Mouse (Mus musculus) liver, postnatal 0 days (tissue): ENCODE measurements around the gene Anapc15-ps. TPM values are rescaled to one million over a fixed set of nuclear protein-coding genes. Genes with fewer than 3 reads are reported as not detected.
A peak's percentile ranks its signal among the peaks of the same experiment; 100 is the strongest.

Experiments
- ATAC-seq: fragments of 200-750 bp; cut with Nextera tagmentation; 2 replicates; pipeline ENCODE4 v1.8.0; 2017; ENCODE audit warnings: mild to moderate bottlenecking, moderate library complexity
- DNase-seq: peaks from one replicate; pipeline ENCODE4 v3.0.0-alpha.2; 2016
- H3K27ac ChIP-seq: fragments of 300-500 bp; sonication (generic); 2 replicates; pipeline ENCODE4 v1.5.1; 2014; ENCODE audit warnings: antibody characterized with exemption, moderate library complexity, mild to moderate bottlenecking, low read depth
- H3K27me3 ChIP-seq: fragments of 300-500 bp; sonication (generic); 2 replicates; pipeline ENCODE4 v1.6.1; 2014; ENCODE audit warnings: low read length, control low read depth, mixed read lengths; ENCODE audit not compliant: insufficient read depth
- H3K36me3 ChIP-seq: fragments of 300-500 bp; sonication (generic); replicated peaks from 2 replicates; pipeline ENCODE4 v1.6.1; 2014; ENCODE audit warnings: mild to moderate bottlenecking, control low read depth, low read length, moderate library complexity, mixed read lengths; ENCODE audit not compliant: insufficient read depth
- H3K4me1 ChIP-seq: fragments of 300-500 bp; sonication (generic); 2 replicates; pipeline ENCODE4 v1.6.1; 2014; ENCODE audit warnings: antibody characterized with exemption, mild to moderate bottlenecking, control low read depth; ENCODE audit not compliant: insufficient read depth
- H3K4me2 ChIP-seq: fragments of 300-500 bp; sonication (generic); 2 replicates; pipeline ENCODE4 v1.6.1; 2014; ENCODE audit warnings: low read depth, mild to moderate bottlenecking, low read length, moderate library complexity, mixed read lengths
- H3K4me3 ChIP-seq: fragments of 300-500 bp; sonication (generic); 2 replicates; pipeline ENCODE4 v1.5.1; 2014; ENCODE audit warnings: low read depth, low read length
- H3K9ac ChIP-seq: fragments of 300-500 bp; sonication (generic); replicated peaks from 2 replicates; pipeline ENCODE4 v1.6.1; 2014; ENCODE audit warnings: mild to moderate bottlenecking, moderate library complexity
- H3K9me3 ChIP-seq: fragments of 300-500 bp; sonication (generic); 2 replicates; pipeline ENCODE4 v1.6.1; 2016; ENCODE audit warnings: mild to moderate bottlenecking, control low read depth, low read length, mixed read lengths
- CTCF ChIP-seq: sonication (generic); IDR thresholded peaks from 2 replicates; pipeline ENCODE4 v1.5.1; 2016; ENCODE audit warnings: antibody characterized with exemption, low read depth
- EP300 ChIP-seq: IDR thresholded peaks from 2 replicates; pipeline ENCODE4 v1.6.1; 2016; ENCODE audit warnings: antibody characterized with exemption, low read depth, mild to moderate bottlenecking
- WGBS: fragments of 180-500 bp; shearing (Covaris S2); extraction: QIAGEN DNeasy Blood & Tissue Kit; methylation state at CpG from one replicate; pipeline ENCODE4 v1.1.7; 2014; ENCODE audit not compliant: insufficient replicate concordance; 5-methylcytosine and 5-hydroxymethylcytosine counted together
- polyA plus RNA-seq: library from polyadenylated mRNA; unstranded; fragments of >200 nt; fragmentation: Nextera tagmentation; extraction: Ambion mirVana; gene quantifications from 2 replicates; pipeline ENCODE4 v1.2.1, GENCODE M21; 2015

Anapc15-ps gene
- not detected in 2 replicates for polyA plus RNA-seq

DNA sequence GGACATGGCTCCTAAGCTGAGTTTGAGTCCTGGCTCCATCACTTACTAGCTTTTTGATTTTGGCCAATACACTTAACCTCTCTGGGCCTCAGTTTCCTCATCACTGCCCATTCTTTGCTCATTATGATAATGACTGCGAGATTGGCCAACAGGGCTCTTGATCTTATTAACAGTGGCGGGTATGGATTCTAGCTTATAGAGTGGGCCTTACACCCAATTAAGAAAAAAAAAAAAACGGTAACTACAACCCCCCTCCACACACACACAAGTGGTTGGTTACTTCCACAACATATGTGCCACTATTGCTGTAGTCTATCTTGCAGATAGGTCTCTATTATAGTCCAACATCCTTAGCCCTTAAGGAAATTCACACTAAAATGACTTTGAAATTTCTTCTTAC is at the start of gene Anapc15-ps:
Gene Anapc15-ps, minus strand, starts transcription at position 101 of the 400 bp plus-strand sequence.
- 81% methylated on average over 3 of the region's 3 CpGs for WGBS
- Histone ChIP-seq H3K36me3 (no peaks in the 10 kb centered on the region), H3K27ac (no peak within 1 kb of the TSS), H3K4me1 (peaks cover 5% of the 10 kb centered on the region; the same call in 1 of the 2 replicates), H3K27me3 (no peaks in the 10 kb centered on the region), H3K9ac (no peak within 1 kb of the TSS), H3K4me2 (no peak within 1 kb of the TSS), H3K4me3 (no peak within 1 kb of the TSS), H3K9me3 (no peaks in the 10 kb centered on the region)
- DNase-seq, result no peak
- ATAC-seq, result no peak
- no peak for TF ChIP-seq CTCF
- TF ChIP-seq EP300, result no peak

DNA sequence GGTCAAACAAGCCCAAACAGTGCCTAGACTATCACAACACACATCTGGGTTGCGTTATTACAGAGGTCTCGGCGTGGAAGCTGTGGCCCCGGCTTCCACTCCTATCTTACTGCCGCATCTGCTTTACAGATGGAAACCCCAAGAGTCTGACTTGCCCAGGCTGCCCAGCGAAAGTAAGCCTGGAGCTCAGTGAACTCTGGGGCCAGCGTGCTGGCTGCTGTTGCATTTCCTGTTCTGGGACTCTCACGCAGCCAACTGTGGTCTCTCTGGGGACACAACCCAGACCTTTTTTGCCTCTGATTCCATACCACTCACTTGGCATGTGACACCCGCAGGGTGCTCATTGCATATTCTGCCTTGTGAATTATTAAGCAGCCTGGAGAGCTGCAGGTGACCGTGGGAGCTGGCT is 49.0 kb upstream of the Anapc15-ps start:
- H3K9ac ChIP-seq, result no peak overlapping the region
- TF ChIP-seq CTCF (no peak), EP300 (peak; percentile 63; the same call in 1 of the 2 replicates)
- ATAC-seq (peak; percentile 74), DNase-seq (peak; percentile 34)
- H3K4me1 ChIP-seq, result peaks cover 7% of the 10 kb centered on the region; the same call in 1 of the 2 replicates
- no peak overlapping the region for H3K27ac ChIP-seq
- H3K4me3 ChIP-seq, result no peak overlapping the region
- no peaks in the 10 kb centered on the region for H3K9me3 ChIP-seq
- no peaks in the 10 kb centered on the region for H3K27me3 ChIP-seq
- WGBS, result 41% methylated on average over 10 of the region's 10 CpGs
- no peaks in the 10 kb centered on the region for H3K36me3 ChIP-seq
- peak overlapping the region; percentile 30; the same call in 1 of the 2 replicates for H3K4me2 ChIP-seq

DNA sequence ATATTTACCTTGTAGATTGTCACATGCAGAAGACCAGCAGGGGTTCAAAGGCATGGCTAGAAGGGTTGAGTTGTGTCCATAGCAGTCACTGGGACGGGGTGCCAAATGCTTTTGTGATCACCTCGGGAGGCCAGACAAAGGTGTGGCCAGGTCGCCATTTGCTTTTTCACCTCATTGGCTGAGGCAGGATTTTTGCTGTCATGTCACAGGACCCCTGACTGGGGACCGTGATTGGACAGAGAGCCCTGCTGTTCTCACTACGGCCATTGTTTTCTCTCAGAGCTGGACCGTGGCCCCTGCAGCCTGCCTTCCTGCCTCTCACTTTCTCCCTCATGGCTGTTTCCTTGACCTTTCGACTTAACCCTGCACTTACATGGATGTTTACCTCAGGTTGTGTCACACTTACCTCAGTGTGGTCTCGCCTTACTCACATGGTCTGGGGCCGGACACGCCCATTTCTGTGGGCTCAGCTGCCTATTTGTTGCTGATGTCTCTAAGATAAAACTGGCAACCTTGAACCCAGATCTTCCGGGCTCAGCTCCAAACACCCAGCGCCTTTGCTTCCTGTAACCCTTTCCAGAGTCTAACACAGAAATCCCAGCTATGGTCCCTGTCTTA is 47.0 kb upstream of the Anapc15-ps start:
- Histone ChIP-seq H3K9me3 (no peaks in the 10 kb centered on the region), H3K9ac (no peak overlapping the region), H3K4me3 (no peak overlapping the region), H3K4me2 (no peak overlapping the region), H3K36me3 (no peaks in the 10 kb centered on the region), H3K4me1 (peaks cover 7% of the 10 kb centered on the region; the same call in 1 of the 2 replicates), H3K27ac (no peak overlapping the region), H3K27me3 (no peaks in the 10 kb centered on the region)
- 63% methylated on average over 12 of the region's 12 CpGs for WGBS
- TF ChIP-seq EP300, result no peak
- no peak for TF ChIP-seq CTCF
- peak; percentile 40; the same call in 1 of the 2 replicates for ATAC-seq
- peak; percentile 16 for DNase-seq

DNA sequence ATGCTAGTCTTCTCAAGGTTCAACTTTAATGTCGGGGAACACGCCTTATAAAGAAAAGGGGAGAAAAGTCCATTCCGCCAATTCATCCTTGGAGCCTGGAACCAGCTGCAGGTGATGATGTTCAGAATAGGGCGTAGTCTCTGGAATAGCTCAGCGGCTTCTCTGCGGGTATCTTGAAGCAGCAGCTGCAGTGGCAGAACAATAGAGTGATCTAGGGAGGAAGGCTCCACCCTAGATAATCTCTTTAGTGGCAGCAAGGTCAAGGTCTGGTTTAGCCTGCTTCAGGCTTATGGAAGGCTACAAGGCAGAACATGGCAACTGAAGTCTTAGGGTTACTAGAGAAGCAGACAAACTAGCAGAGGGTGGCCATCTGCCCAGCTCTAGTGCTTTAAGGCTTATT is 46.2 kb upstream of the Anapc15-ps start:
- peaks cover 7% of the 10 kb centered on the region; the same call in 1 of the 2 replicates for H3K4me1 ChIP-seq
- H3K27me3 ChIP-seq, result no peaks in the 10 kb centered on the region
- no peaks in the 10 kb centered on the region for H3K9me3 ChIP-seq
- H3K36me3 ChIP-seq, result no peaks in the 10 kb centered on the region
- ATAC-seq, result no peak
- no peak overlapping the region for H3K4me3 ChIP-seq
- 67% methylated on average over 6 of the region's 6 CpGs for WGBS
- H3K4me2 ChIP-seq, result no peak overlapping the region
- H3K27ac ChIP-seq, result no peak overlapping the region
- TF ChIP-seq CTCF (no peak), EP300 (no peak)
- no peak for DNase-seq
- no peak overlapping the region for H3K9ac ChIP-seq

DNA sequence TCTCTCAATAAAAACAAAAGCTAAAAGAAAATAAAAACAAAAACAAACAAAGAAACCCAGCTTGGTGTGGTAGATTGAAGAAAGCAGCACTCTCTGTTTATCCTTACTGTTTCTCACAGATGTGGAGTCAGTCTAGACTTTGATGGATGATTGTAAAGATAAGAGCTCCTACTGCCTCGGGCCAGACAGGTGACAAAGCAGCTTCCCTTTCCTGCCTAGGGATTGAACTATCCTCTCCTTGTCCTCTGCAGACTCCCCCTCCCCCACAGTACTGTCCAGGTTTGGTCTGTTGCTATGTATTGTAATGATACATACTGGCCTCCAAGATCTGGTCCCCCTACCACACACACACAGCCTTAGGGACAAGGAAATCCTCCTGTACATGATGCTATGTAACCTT is 45.5 kb upstream of the Anapc15-ps start:
- H3K27ac ChIP-seq, result no peak overlapping the region
- no peaks in the 10 kb centered on the region for H3K27me3 ChIP-seq
- H3K36me3 ChIP-seq, result no peaks in the 10 kb centered on the region
- H3K9me3 ChIP-seq, result no peaks in the 10 kb centered on the region
- H3K4me3 ChIP-seq, result no peak overlapping the region
- 16% methylated on average over 1 of the region's 1 CpGs for WGBS
- ATAC-seq (no peak), DNase-seq (no peak)
- no peak overlapping the region for H3K4me2 ChIP-seq
- H3K9ac ChIP-seq, result no peak overlapping the region
- peaks cover 7% of the 10 kb centered on the region; the same call in 1 of the 2 replicates for H3K4me1 ChIP-seq
- no peak for TF ChIP-seq CTCF

DNA sequence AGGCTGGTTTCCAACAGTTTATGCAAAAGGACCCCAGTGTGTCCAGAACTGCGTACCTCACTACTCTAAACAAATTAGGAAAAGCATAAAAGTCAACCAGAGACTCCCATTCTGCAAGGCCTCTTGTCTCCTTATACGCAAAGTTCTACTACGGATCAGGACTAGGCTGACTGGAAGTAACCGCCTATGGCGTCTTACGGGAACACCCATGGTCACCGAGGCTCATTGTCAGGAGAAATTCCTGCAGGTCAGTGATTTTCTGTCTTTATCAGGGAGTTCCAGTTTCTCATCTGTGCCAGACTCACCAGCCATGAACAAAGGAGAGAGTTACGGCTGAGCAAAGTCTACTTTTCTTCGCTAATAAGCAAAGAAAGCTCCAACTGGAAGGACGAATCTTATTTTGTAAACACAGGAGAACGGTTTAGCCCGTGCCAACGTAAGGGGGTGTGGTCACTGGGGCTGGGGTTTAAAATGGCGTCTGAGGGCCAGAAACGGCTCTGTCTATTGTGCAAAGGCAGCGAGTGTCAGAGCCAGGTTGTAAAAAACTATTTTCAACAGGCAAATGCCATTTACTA is 43.9 kb upstream of the Anapc15-ps start:
- H3K4me3 ChIP-seq, result no peak overlapping the region
- H3K4me1 ChIP-seq, result peaks cover 5% of the 10 kb centered on the region; the same call in 1 of the 2 replicates
- H3K27ac ChIP-seq, result no peak overlapping the region
- no peak overlapping the region for H3K9ac ChIP-seq
- H3K36me3 ChIP-seq, result no peaks in the 10 kb centered on the region
- H3K9me3 ChIP-seq, result no peaks in the 10 kb centered on the region
- DNase-seq, result no peak
- 82% methylated on average over 16 of the region's 16 CpGs for WGBS
- TF ChIP-seq CTCF (no peak), EP300 (no peak)
- ATAC-seq, result no peak
- H3K4me2 ChIP-seq, result no peak overlapping the region
- no peaks in the 10 kb centered on the region for H3K27me3 ChIP-seq
